Mouse (Mus musculus) megakaryocyte, embryonic 14.5 days (primary cell): ENCODE results near the gene Kcne1.

ENCODE experiments used
- FLI1 ChIP-seq: IDR thresholded peaks from 2 replicates; pipeline ENCODE4 v1.6.1; 2012; ENCODE audit warnings: low read length, inconsistent platforms, mixed read lengths
- GATA1 ChIP-seq: IDR thresholded peaks from 3 replicates; pipeline ENCODE4 v1.6.1; 2012; ENCODE audit warnings: mixed read lengths, low read length, inconsistent platforms, borderline replicate concordance

- no peak for TF ChIP-seq GATA1
- TF ChIP-seq FLI1 = no peak
These were observed 12.4 kb upstream of the Kcne1 start for GRCm38 (mm10) chr16:92371623-92372022.
